Comparison of ENCODE assay signal across 9 mouse cellular contexts in genomic region chr7:83659159-83660065, GRCm38 (mm10). TPM values are rescaled to one million over a fixed set of nuclear protein-coding genes. Genes with fewer than 3 reads are reported as not detected.
DNase-seq lines count a peak whose midpoint lies in the region; ATAC-seq lines count a peak whose summit lies in the region.
"Had no signal": no experiment of that assay in that cellular context is flagged by ENCODE, and none has a peak within 500 bp of the region (broad histone marks: within the 10 kb centered on the region; RNA-seq: fewer than 3 reads in every experiment).

No protein-coding gene starts in this region.

- H3K4me3 ChIP-seq in neural tube, embryonic 15.5 days (replicated peaks): no peak overlapping the region
- H3K4me3 ChIP-seq: embryonic facial prominence, embryonic 13.5 days; neural tube, embryonic 13.5 days had no signal

- H3K4me1 ChIP-seq in neural tube, embryonic 15.5 days: no peaks in the 10 kb centered on the region
- H3K4me1 ChIP-seq: embryonic facial prominence, embryonic 13.5 days; neural tube, embryonic 13.5 days had no signal

- no peak overlapping the region for H3K27ac ChIP-seq in neural tube, embryonic 15.5 days (replicated peaks)
- H3K27ac ChIP-seq: embryonic facial prominence, embryonic 13.5 days; neural tube, embryonic 13.5 days had no signal

- DNase-seq in 3T3-L1 (ENCODE audit: low read depth, low spot score): peak; percentile 10
- peak; percentile 74 to 80 for DNase-seq in B cell, adult 2 months
- peak; percentile 65 to 75 for DNase-seq in cerebellum, postnatal 14 days
- DNase-seq in kidney, adult 9 months: peak; percentile 62
- no peak for DNase-seq in frontal cortex, postnatal 36 days (ENCODE audit: low spot score in 2 of 2)

- no peak overlapping the region for H3K4me2 ChIP-seq in neural tube, embryonic 15.5 days
- H3K4me2 ChIP-seq: embryonic facial prominence, embryonic 13.5 days; neural tube, embryonic 13.5 days had no signal

- ATAC-seq in megakaryocyte progenitor cell, adult 5-6 weeks (replicated peaks; ENCODE audit: poor library complexity): peak; percentile 73
- no peak for ATAC-seq in neural tube, embryonic 15.5 days (ENCODE audit: low FRiP score)

- no peaks in the 10 kb centered on the region for H3K27me3 ChIP-seq in neural tube, embryonic 15.5 days (replicated peaks)
- H3K27me3 ChIP-seq: embryonic facial prominence, embryonic 13.5 days; neural tube, embryonic 13.5 days had no signal

- no peak overlapping the region for H3K9ac ChIP-seq in neural tube, embryonic 15.5 days (replicated peaks)
- H3K9ac ChIP-seq: embryonic facial prominence, embryonic 13.5 days; neural tube, embryonic 13.5 days had no signal

- H3K36me3 ChIP-seq in neural tube, embryonic 15.5 days: no peaks in the 10 kb centered on the region
- H3K36me3 ChIP-seq: embryonic facial prominence, embryonic 13.5 days; neural tube, embryonic 13.5 days had no signal

- 84% methylated on average over 9 of the region's 9 CpGs for WGBS in neural tube, embryonic 15.5 days

- H3K9me3 ChIP-seq in neural tube, embryonic 15.5 days (replicated peaks): no peaks in the 10 kb centered on the region
- H3K9me3 ChIP-seq: embryonic facial prominence, embryonic 13.5 days; neural tube, embryonic 13.5 days had no signal

RNA-seq across cellular contexts. Expression of gene Stard5, which starts 27.7 kb away (rescaled TPM):
- 9.4 and 11.3 TPM in 2 replicates for total RNA-seq in megakaryocyte progenitor cell, adult 5-6 weeks (2015)
- total RNA-seq in megakaryocyte progenitor cell, adult 5-6 weeks (2017): 10.0 and 11.0 TPM in 2 replicates
- 5.8 and 18.3 TPM in 2 replicates for polyA plus RNA-seq in neural tube, embryonic 15.5 days (2015; fragmentation: Nextera tagmentation; extraction: Ambion mirVana)

Comparison
In these comparisons a context has a peak if more than half of its experiments do, and no peak if none do; other contexts are left out.
1. DNase-seq: peak in 3T3-L1 (single experiment), B cell, adult 2 months (2 of 2), cerebellum, postnatal 14 days (2 of 2) and kidney, adult 9 months (single experiment); none in frontal cortex, postnatal 36 days (0 of 2).